Mouse (Mus musculus): ENCODE measurements around the gene Ccdc91. TPM values are rescaled to one million over a fixed set of nuclear protein-coding genes. Genes with fewer than 3 reads are reported as not detected.

Ccdc91 gene
- polyA plus RNA-seq, 1 experiment from 2014 or later, result 27.0 TPM

DNA sequence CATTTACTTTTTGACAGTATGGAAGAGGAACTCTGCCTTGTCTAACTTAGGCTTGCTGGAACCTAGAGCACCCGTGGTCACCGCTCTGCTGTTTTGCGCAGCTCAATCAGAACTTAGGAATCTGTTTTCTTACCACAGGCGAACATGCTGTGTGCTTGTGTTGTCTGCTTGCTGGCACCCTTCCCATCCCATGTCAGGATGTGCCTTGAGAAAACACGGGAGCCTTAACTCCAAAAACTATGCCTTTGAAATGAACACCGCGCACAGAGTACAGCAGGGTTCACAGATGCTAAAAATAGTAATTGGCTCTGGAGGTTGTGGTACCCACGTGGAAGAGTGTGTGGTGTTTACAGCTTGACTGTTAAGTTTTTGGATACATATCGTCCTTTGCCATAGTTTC is 30.4 kb downstream of the Ccdc91 start:
- ATAC-seq (ENCODE audit: low read depth), result no peak
- Histone ChIP-seq H3K27me3 (ENCODE audit: control insufficient read depth, insufficient read depth, low read depth, low read length) (no peaks in the 10 kb centered on the region), H3K4me1 (replicated peaks; ENCODE audit: control insufficient read depth, insufficient read depth, low read length) (no peaks in the 10 kb centered on the region), H3K9ac (ENCODE audit: low read length) (no peak overlapping the region), H3K4me3 (ENCODE audit: low read length) (no peak overlapping the region), H3K9me3 (ENCODE audit: control insufficient read depth, low read length) (no peaks in the 10 kb centered on the region), H3K27ac (ENCODE audit: low read length) (no peak overlapping the region), H3K36me3 (ENCODE audit: control insufficient read depth, insufficient read depth, low read length) (no peaks in the 10 kb centered on the region), H3K4me2 (ENCODE audit: low read depth, low read length) (no peak overlapping the region)
- 40% methylated on average over 9 of the region's 9 CpGs for WGBS

DNA sequence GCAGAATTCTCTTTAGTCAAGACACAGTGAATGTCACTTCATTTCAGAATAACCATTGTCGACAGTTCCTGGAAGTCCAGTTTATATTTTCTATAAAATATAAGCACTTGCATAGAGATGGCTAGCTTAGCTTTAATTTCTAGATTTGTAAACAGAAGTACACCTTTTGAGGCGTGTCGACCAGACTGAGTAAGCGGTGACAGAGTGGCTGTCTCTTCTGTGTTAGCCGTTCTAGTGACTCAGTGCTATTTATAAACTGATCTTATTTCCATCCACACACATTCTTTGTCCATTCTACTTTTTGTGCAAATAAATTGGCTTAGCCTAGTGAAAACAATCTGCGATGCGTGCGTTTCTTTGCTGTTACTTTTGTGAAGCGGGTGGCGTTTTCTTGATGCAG is 30.9 kb downstream of the Ccdc91 start:
- Histone ChIP-seq H3K4me3 (ENCODE audit: low read length) (no peak overlapping the region), H3K4me2 (ENCODE audit: low read depth, low read length) (no peak overlapping the region), H3K4me1 (replicated peaks; ENCODE audit: control insufficient read depth, insufficient read depth, low read length) (no peaks in the 10 kb centered on the region), H3K27ac (ENCODE audit: low read length) (no peak overlapping the region), H3K36me3 (ENCODE audit: control insufficient read depth, insufficient read depth, low read length) (no peaks in the 10 kb centered on the region), H3K27me3 (ENCODE audit: control insufficient read depth, insufficient read depth, low read depth, low read length) (no peaks in the 10 kb centered on the region), H3K9ac (ENCODE audit: low read length) (no peak overlapping the region), H3K9me3 (ENCODE audit: control insufficient read depth, low read length) (no peaks in the 10 kb centered on the region)
- no peak for ATAC-seq (ENCODE audit: low read depth)
- WGBS, result 63% methylated on average over 10 of the region's 10 CpGs

DNA sequence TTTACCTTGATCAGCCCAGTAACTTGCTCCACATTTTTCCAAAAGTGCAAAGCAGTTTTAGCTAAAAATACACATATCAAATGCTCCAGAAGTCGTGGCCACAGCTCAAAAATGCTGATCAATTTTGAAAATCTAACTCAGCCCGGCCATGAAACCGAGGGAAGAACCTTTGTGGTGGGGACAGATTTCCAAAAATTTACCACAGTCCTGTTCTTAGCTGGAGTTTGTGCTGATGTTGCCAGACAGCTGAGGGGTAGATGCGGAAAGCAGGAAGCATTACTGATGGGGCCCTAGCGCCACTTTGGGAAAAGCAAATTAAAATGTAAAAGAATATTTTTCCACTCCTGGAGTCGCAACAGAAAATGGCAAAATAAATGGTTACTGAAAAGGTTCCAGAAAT is 31.6 kb downstream of the Ccdc91 start:
- H3K4me3 ChIP-seq (ENCODE audit: low read length), result no peak overlapping the region
- ATAC-seq (ENCODE audit: low read depth), result no peak
- H3K9ac ChIP-seq (ENCODE audit: low read length), result no peak overlapping the region
- no peaks in the 10 kb centered on the region for H3K36me3 ChIP-seq (ENCODE audit: control insufficient read depth, insufficient read depth, low read length)
- H3K4me1 ChIP-seq (replicated peaks; ENCODE audit: control insufficient read depth, insufficient read depth, low read length), result no peaks in the 10 kb centered on the region
- no peaks in the 10 kb centered on the region for H3K27me3 ChIP-seq (ENCODE audit: control insufficient read depth, insufficient read depth, low read depth, low read length)
- H3K9me3 ChIP-seq (ENCODE audit: control insufficient read depth, low read length), result no peaks in the 10 kb centered on the region
- H3K4me2 ChIP-seq (ENCODE audit: low read depth, low read length), result no peak overlapping the region
- no peak overlapping the region for H3K27ac ChIP-seq (ENCODE audit: low read length)
- 84% methylated on average over 6 of the region's 6 CpGs for WGBS

DNA sequence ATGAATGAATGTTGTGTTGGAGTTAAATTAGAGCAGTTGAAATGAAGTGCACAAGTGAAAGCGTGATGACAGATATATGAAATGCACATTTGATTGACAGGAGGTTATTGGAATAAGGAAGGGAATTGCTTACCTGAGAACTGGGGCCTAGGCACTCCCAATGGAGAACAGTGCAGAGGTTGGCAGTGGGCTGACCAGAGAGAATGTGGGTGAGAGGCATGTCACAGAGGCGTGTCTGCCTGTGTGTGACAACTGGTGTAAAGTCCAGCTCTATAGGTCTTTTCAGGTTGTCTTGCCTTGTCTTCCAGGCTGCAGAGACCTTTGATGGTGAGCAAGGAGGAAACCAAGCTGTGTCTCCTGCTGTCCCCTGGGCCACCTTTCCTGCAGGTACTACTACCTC is 34.9 kb downstream of the Ccdc91 start:
- no peaks in the 10 kb centered on the region for H3K4me1 ChIP-seq (replicated peaks; ENCODE audit: control insufficient read depth, insufficient read depth, low read length)
- no peak overlapping the region for H3K4me2 ChIP-seq (ENCODE audit: low read depth, low read length)
- no peaks in the 10 kb centered on the region for H3K36me3 ChIP-seq (ENCODE audit: control insufficient read depth, insufficient read depth, low read length)
- no peaks in the 10 kb centered on the region for H3K9me3 ChIP-seq (ENCODE audit: control insufficient read depth, low read length)
- no peak overlapping the region for H3K4me3 ChIP-seq (ENCODE audit: low read length)
- H3K9ac ChIP-seq (ENCODE audit: low read length), result no peak overlapping the region
- no peak overlapping the region for H3K27ac ChIP-seq (ENCODE audit: low read length)
- no peak for ATAC-seq (ENCODE audit: low read depth)
- WGBS, result 87% methylated on average over 2 of the region's 2 CpGs
- no peaks in the 10 kb centered on the region for H3K27me3 ChIP-seq (ENCODE audit: control insufficient read depth, insufficient read depth, low read depth, low read length)

DNA sequence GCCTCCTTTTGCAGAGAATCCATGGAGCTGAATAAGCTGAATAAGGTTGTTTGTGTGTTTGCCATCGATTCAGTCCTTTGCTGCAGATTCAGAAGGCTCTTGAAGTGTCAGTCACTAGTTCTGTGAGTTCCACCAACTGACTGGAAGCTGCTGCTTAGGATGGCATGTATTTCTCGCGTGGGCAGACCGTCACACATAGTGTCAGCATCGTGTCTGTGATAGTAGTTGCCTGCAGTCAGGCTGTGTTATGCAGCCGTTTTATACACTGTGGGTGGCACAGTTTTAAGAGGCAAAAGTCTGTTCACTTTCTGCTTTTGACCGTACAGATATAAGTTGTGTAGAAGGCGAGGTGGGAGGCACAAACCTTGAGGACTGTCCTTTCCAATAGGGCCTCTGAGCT is 42.3 kb downstream of the Ccdc91 start:
- no peaks in the 10 kb centered on the region for H3K4me1 ChIP-seq (replicated peaks; ENCODE audit: control insufficient read depth, insufficient read depth, low read length)
- H3K27ac ChIP-seq (ENCODE audit: low read length), result no peak overlapping the region
- H3K9ac ChIP-seq (ENCODE audit: low read length), result no peak overlapping the region
- ATAC-seq (ENCODE audit: low read depth), result no peak
- 76% methylated on average over 8 of the region's 8 CpGs for WGBS
- no peaks in the 10 kb centered on the region for H3K9me3 ChIP-seq (ENCODE audit: control insufficient read depth, low read length)
- H3K36me3 ChIP-seq (ENCODE audit: control insufficient read depth, insufficient read depth, low read length), result no peaks in the 10 kb centered on the region
- no peak overlapping the region for H3K4me3 ChIP-seq (ENCODE audit: low read length)
- H3K4me2 ChIP-seq (ENCODE audit: low read depth, low read length), result no peak overlapping the region
- H3K27me3 ChIP-seq (ENCODE audit: control insufficient read depth, insufficient read depth, low read depth, low read length), result no peaks in the 10 kb centered on the region

DNA sequence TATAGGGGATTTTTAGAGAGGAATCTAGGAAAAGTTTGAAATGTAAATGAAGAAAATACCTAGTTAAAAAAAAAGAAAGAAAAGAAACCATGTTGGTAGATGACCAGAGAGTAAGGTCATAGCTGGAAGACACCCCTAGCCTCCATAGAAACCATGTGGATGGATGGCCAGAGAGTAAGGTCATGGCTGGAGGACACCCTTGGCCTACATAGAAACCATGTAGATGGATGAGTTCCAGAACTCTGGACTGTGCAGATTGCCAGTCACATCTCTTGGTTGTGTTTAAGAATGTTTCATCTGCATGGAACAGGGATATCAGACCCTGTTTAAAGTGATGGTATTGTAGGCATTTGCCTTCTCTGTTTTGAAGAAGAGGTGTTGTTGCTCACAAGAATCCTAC is 49.6 kb downstream of the Ccdc91 start:
- no peak overlapping the region for H3K4me2 ChIP-seq (ENCODE audit: low read depth, low read length)
- H3K9ac ChIP-seq (ENCODE audit: low read length), result no peak overlapping the region
- no peaks in the 10 kb centered on the region for H3K27me3 ChIP-seq (ENCODE audit: control insufficient read depth, insufficient read depth, low read depth, low read length)
- no peaks in the 10 kb centered on the region for H3K36me3 ChIP-seq (ENCODE audit: control insufficient read depth, insufficient read depth, low read length)
- no peaks in the 10 kb centered on the region for H3K9me3 ChIP-seq (ENCODE audit: control insufficient read depth, low read length)
- no peak for ATAC-seq (ENCODE audit: low read depth)
- H3K27ac ChIP-seq (ENCODE audit: low read length), result no peak overlapping the region
- no peaks in the 10 kb centered on the region for H3K4me1 ChIP-seq (replicated peaks; ENCODE audit: control insufficient read depth, insufficient read depth, low read length)
- H3K4me3 ChIP-seq (ENCODE audit: low read length), result no peak overlapping the region

DNA sequence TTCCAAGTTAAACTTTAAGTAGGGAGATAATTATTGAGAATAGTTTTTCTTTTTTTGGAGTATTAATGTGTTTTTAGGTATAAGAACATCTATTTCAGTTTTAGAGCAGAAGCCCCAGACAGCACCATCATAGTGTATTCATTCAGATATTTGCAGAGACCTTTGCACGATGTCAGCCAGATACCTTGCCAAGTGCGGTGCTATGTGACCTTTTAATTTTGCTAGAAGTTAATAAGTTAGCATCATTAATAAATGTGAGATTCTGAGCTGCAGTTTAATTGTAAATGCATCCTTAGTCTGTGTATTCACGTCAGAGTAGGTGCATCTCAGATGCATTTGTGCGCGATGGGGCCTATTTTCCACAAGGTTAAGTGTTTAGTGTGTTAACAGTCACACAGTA is 59.3 kb downstream of the Ccdc91 start:
- Histone ChIP-seq H3K27me3 (ENCODE audit: control insufficient read depth, insufficient read depth, low read depth, low read length) (no peaks in the 10 kb centered on the region), H3K36me3 (ENCODE audit: control insufficient read depth, insufficient read depth, low read length) (no peaks in the 10 kb centered on the region), H3K9ac (ENCODE audit: low read length) (no peak overlapping the region), H3K4me1 (replicated peaks; ENCODE audit: control insufficient read depth, insufficient read depth, low read length) (no peaks in the 10 kb centered on the region), H3K27ac (ENCODE audit: low read length) (no peak overlapping the region), H3K9me3 (ENCODE audit: control insufficient read depth, low read length) (no peaks in the 10 kb centered on the region), H3K4me3 (ENCODE audit: low read length) (no peak overlapping the region), H3K4me2 (ENCODE audit: low read depth, low read length) (no peak overlapping the region)
- WGBS, result 91% methylated on average over 5 of the region's 5 CpGs
- ATAC-seq (ENCODE audit: low read depth), result no peak

DNA sequence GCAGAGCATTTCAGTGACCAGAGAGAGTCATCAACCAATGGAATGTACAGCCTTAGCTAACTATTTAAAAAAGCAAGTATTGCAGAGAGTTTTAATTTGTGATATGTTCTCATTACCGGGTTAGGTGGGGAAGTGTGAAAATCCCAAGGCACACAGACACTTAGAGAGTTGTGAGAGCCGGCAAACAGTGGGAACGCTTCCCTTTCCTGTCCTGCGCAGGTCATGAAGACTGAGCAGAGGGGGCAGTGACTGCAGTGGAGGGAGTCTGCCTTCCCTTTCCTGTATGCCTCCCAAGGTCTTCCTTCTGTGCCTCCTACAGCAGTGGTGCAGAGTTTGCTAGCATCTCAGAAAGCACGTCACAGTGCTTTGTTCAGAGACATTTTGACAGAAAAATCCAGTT is 62.6 kb downstream of the Ccdc91 start:
- H3K36me3 ChIP-seq (ENCODE audit: control insufficient read depth, insufficient read depth, low read length), result no peaks in the 10 kb centered on the region
- no peak overlapping the region for H3K4me3 ChIP-seq (ENCODE audit: low read length)
- H3K27me3 ChIP-seq (ENCODE audit: control insufficient read depth, insufficient read depth, low read depth, low read length), result no peaks in the 10 kb centered on the region
- WGBS, result 79% methylated on average over 5 of the region's 5 CpGs
- H3K4me1 ChIP-seq (replicated peaks; ENCODE audit: control insufficient read depth, insufficient read depth, low read length), result no peaks in the 10 kb centered on the region
- no peaks in the 10 kb centered on the region for H3K9me3 ChIP-seq (ENCODE audit: control insufficient read depth, low read length)
- no peak for ATAC-seq (ENCODE audit: low read depth)
- H3K27ac ChIP-seq (ENCODE audit: low read length), result no peak overlapping the region
- H3K4me2 ChIP-seq (ENCODE audit: low read depth, low read length), result no peak overlapping the region
- H3K9ac ChIP-seq (ENCODE audit: low read length), result no peak overlapping the region

DNA sequence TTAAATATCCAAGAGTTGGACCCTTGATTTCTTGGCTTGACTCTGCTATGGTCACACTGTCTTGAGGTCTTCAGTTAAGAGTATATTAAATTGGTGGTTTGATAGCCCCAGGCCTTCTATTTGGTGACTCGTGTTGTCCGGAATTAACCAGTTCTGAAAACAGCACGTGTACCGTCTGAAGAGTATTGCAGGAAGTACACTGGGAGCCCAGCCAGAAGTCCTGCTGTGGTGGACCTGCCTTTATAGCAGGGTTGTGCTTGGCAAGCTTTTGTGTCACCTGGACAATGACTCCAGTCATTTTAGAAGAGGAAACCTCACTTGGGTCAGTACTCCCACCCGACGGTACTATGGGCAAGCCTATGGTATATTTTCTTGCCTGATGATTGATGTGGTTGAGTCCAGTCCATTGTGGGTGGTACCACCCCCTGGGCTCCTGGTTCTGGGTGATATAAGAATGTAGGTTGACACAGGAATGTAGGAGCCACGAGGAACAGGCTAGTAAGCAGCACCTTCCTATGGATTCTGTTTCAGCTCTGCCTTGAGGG is 63.5 kb downstream of the Ccdc91 start:
- WGBS, result 73% methylated on average over 7 of the region's 7 CpGs
- Histone ChIP-seq H3K9me3 (ENCODE audit: control insufficient read depth, low read length) (no peaks in the 10 kb centered on the region), H3K9ac (ENCODE audit: low read length) (no peak overlapping the region), H3K4me2 (ENCODE audit: low read depth, low read length) (no peak overlapping the region), H3K27ac (ENCODE audit: low read length) (no peak overlapping the region), H3K27me3 (ENCODE audit: control insufficient read depth, insufficient read depth, low read depth, low read length) (no peaks in the 10 kb centered on the region), H3K36me3 (ENCODE audit: control insufficient read depth, insufficient read depth, low read length) (no peaks in the 10 kb centered on the region), H3K4me1 (replicated peaks; ENCODE audit: control insufficient read depth, insufficient read depth, low read length) (no peaks in the 10 kb centered on the region), H3K4me3 (ENCODE audit: low read length) (no peak overlapping the region)
- ATAC-seq (ENCODE audit: low read depth), result no peak

DNA sequence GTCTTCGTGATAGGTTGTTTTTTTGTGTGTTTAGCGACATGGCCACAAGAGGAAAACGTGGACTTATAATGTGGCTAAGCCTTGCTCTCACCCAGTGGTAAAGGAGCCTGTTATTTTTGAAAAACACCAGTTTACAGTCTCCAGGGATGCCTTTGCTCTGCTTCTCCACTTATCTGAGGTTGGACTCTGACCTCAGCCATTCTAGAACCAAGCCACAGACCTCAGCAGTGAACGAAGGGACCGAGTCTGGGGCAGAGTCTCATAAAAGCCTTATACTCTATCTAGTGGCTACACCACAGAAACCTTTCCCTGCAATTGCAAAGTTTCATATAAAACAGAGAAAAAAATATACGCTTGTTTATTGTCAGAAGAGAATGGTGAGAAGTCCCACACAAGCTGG is 65.3 kb downstream of the Ccdc91 start:
- no peak overlapping the region for H3K9ac ChIP-seq (ENCODE audit: low read length)
- no peaks in the 10 kb centered on the region for H3K36me3 ChIP-seq (ENCODE audit: control insufficient read depth, insufficient read depth, low read length)
- H3K4me2 ChIP-seq (ENCODE audit: low read depth, low read length), result no peak overlapping the region
- H3K27ac ChIP-seq (ENCODE audit: low read length), result no peak overlapping the region
- 87% methylated on average over 6 of the region's 6 CpGs for WGBS
- H3K4me3 ChIP-seq (ENCODE audit: low read length), result no peak overlapping the region
- H3K27me3 ChIP-seq (ENCODE audit: control insufficient read depth, insufficient read depth, low read depth, low read length), result no peaks in the 10 kb centered on the region
- H3K9me3 ChIP-seq (ENCODE audit: control insufficient read depth, low read length), result no peaks in the 10 kb centered on the region
- H3K4me1 ChIP-seq (replicated peaks; ENCODE audit: control insufficient read depth, insufficient read depth, low read length), result no peaks in the 10 kb centered on the region
- no peak for ATAC-seq (ENCODE audit: low read depth)
